Mouse (Mus musculus) bone marrow macrophage, adult 2 months (primary cell): Measurements from ENCODE around the gene Gsn. TPM values are rescaled to one million over a fixed set of nuclear protein-coding genes. Genes with fewer than 3 reads are reported as not detected.

Experiments
- H3K27ac ChIP-seq: 2 replicates; pipeline ENCODE4 v1.5.1; 2012; ENCODE audit warnings: low read depth, low read length; ENCODE audit not compliant: insufficient read depth
- H3K4me1 ChIP-seq: 2 replicates; pipeline ENCODE4 v1.6.1; 2012; ENCODE audit warnings: low read length; ENCODE audit not compliant: control insufficient read depth, insufficient read depth
- H3K4me3 ChIP-seq: 2 replicates; pipeline ENCODE4 v1.5.1; 2012; ENCODE audit warnings: mild to moderate bottlenecking, low read length, moderate library complexity; ENCODE audit not compliant: insufficient read depth
- CTCF ChIP-seq: IDR thresholded peaks from 2 replicates; pipeline ENCODE4 v1.5.1; 2012; ENCODE audit warnings: low read depth, mild to moderate bottlenecking, low read length, moderate library complexity
- POLR2A ChIP-seq: IDR thresholded peaks from 2 replicates; pipeline ENCODE4 v1.6.1; 2012; ENCODE audit warnings: mild to moderate bottlenecking, low read depth, low read length, borderline replicate concordance
- polyA plus RNA-seq: library from polyadenylated mRNA; stranded (reverse); fragments of >200 nt; gene quantifications from 2 replicates; pipeline ENCODE4 v1.2.4, GENCODE M21; 2012; ENCODE audit not compliant: missing spikeins, insufficient read depth, insufficient read length

Gsn gene
- polyA plus RNA-seq, 1 experiment: 330 TPM

- H3K27ac ChIP-seq: no peak overlapping the region
- TF ChIP-seq POLR2A (no peak), CTCF (no peak)
- no peaks in the 10 kb centered on the region for H3K4me1 ChIP-seq
- no peak overlapping the region for H3K4me3 ChIP-seq
Measured at GRCm38 (mm10) chr2:35293291-35293690, 37.1 kb downstream of the Gsn start.

- TF ChIP-seq CTCF (peak; percentile 96), POLR2A (no peak)
- H3K27ac ChIP-seq: no peak overlapping the region
- no peak overlapping the region for H3K4me3 ChIP-seq
- H3K4me1 ChIP-seq: no peaks in the 10 kb centered on the region
Measured at GRCm38 (mm10) chr2:35297703-35298332, 41.6 kb downstream of the Gsn start.

- H3K27ac ChIP-seq: no peak overlapping the region
- TF ChIP-seq CTCF (no peak), POLR2A (no peak)
- no peaks in the 10 kb centered on the region for H3K4me1 ChIP-seq
- H3K4me3 ChIP-seq: no peak overlapping the region
Measured at GRCm38 (mm10) chr2:35299437-35299836, 43.3 kb downstream of the Gsn start.

- Histone ChIP-seq H3K4me1 (no peaks in the 10 kb centered on the region), H3K27ac (no peak overlapping the region), H3K4me3 (no peak overlapping the region)
- TF ChIP-seq CTCF (no peak), POLR2A (no peak)
Measured at GRCm38 (mm10) chr2:35302049-35302885, 46.1 kb downstream of the Gsn start.

GRCm38 (mm10) chr2:35308166-35308565 lies 52.0 kb downstream of the Gsn start:
- TF ChIP-seq POLR2A (no peak), CTCF (no peak)
- Histone ChIP-seq H3K4me1 (peaks cover 5% of the 10 kb centered on the region), H3K4me3 (no peak overlapping the region), H3K27ac (no peak overlapping the region)

- Histone ChIP-seq H3K4me3 (no peak overlapping the region), H3K4me1 (peaks cover 5% of the 10 kb centered on the region), H3K27ac (no peak overlapping the region)
- no peak for TF ChIP-seq POLR2A
Measured at GRCm38 (mm10) chr2:35309906-35310493, 53.8 kb downstream of the Gsn start.

GRCm38 (mm10) chr2:35314300-35314699 lies 58.1 kb downstream of the Gsn start:
- no peak for TF ChIP-seq POLR2A
- TF ChIP-seq CTCF: no peak
- no peak overlapping the region for H3K4me3 ChIP-seq
- no peak overlapping the region for H3K27ac ChIP-seq
- no peaks in the 10 kb centered on the region for H3K4me1 ChIP-seq

GRCm38 (mm10) chr2:35317604-35318003 lies 61.4 kb downstream of the Gsn start:
- TF ChIP-seq CTCF: no peak
- TF ChIP-seq POLR2A: no peak
- Histone ChIP-seq H3K27ac (no peak overlapping the region), H3K4me1 (no peaks in the 10 kb centered on the region), H3K4me3 (no peak overlapping the region)

GRCm38 (mm10) chr2:35318405-35318804 lies 62.2 kb downstream of the Gsn start:
- no peak overlapping the region for H3K4me3 ChIP-seq
- no peaks in the 10 kb centered on the region for H3K4me1 ChIP-seq
- no peak for TF ChIP-seq POLR2A
- no peak for TF ChIP-seq CTCF
- no peak overlapping the region for H3K27ac ChIP-seq

- Histone ChIP-seq H3K4me3 (no peak overlapping the region), H3K4me1 (no peaks in the 10 kb centered on the region), H3K27ac (no peak overlapping the region)
- TF ChIP-seq POLR2A (no peak), CTCF (no peak)
Measured at GRCm38 (mm10) chr2:35320399-35320798, 64.2 kb downstream of the Gsn start.

GRCm38 (mm10) chr2:35322404-35323164 lies 66.4 kb downstream of the Gsn start:
- H3K4me1 ChIP-seq: peaks cover 12% of the 10 kb centered on the region
- H3K27ac ChIP-seq: no peak overlapping the region
- H3K4me3 ChIP-seq: no peak overlapping the region
- TF ChIP-seq CTCF: no peak
- TF ChIP-seq POLR2A: no peak
